Mouse (Mus musculus) brown adipose tissue, adult 24 weeks (tissue): ENCODE measurements at regions not wholly inside any gene's neighbourhood (a gene's known extent, or its start where the extent isn't known, plus 50 kb on each side); places are given as distances from the start of the nearest gene placed in this dataset.

Experiments used
- H3K27ac ChIP-seq: fragments of 200-500 bp; replicated peaks from 2 replicates; pipeline ENCODE4 v1.5.1; 2012; ENCODE audit warnings: low read depth, mild to moderate bottlenecking, low read length
- H3K4me1 ChIP-seq: fragments of 200-500 bp; 2 replicates; pipeline ENCODE4 v1.6.1; 2012; ENCODE audit warnings: low read length, mixed read lengths; ENCODE audit not compliant: control insufficient read depth, insufficient read depth, insufficient read length
- H3K4me3 ChIP-seq: fragments of 200-500 bp; 2 replicates; pipeline ENCODE4 v1.5.1; 2012; ENCODE audit warnings: low read depth, mild to moderate bottlenecking, low read length, moderate library complexity; ENCODE audit not compliant: insufficient read depth

GRCm38 (mm10) chr3:103436902-103437603, 138.0 kb upstream of the Syt6 start:
- H3K4me3 ChIP-seq = no peak overlapping the region
- no peaks in the 10 kb centered on the region for H3K4me1 ChIP-seq
- no peak overlapping the region for H3K27ac ChIP-seq

- no peak overlapping the region for H3K27ac ChIP-seq
- H3K4me3 ChIP-seq = no peak overlapping the region
- no peaks in the 10 kb centered on the region; the same call in 1 of the 2 replicates for H3K4me1 ChIP-seq
These were observed 136.2 kb upstream of the Syt6 start for GRCm38 (mm10) chr3:103438791-103439354.

GRCm38 (mm10) chr3:103443247-103443646, 131.8 kb upstream of the Syt6 start:
- Histone ChIP-seq H3K4me3 (no peak overlapping the region), H3K27ac (no peak overlapping the region), H3K4me1 (no peaks in the 10 kb centered on the region; the same call in 1 of the 2 replicates)

- Histone ChIP-seq H3K4me1 (no peaks in the 10 kb centered on the region; the same call in 1 of the 2 replicates), H3K4me3 (no peak overlapping the region), H3K27ac (no peak overlapping the region)
These were observed 129.2 kb upstream of the Syt6 start for GRCm38 (mm10) chr3:103445852-103446251.

- no peak overlapping the region for H3K4me3 ChIP-seq
- no peak overlapping the region for H3K27ac ChIP-seq
- H3K4me1 ChIP-seq = peaks cover 8% of the 10 kb centered on the region; the same call in 1 of the 2 replicates
These were observed 125.2 kb upstream of the Syt6 start for GRCm38 (mm10) chr3:103449851-103450250.

GRCm38 (mm10) chr3:103451971-103452370, 123.1 kb upstream of the Syt6 start:
- Histone ChIP-seq H3K4me3 (no peak overlapping the region), H3K27ac (no peak overlapping the region), H3K4me1 (peaks cover 8% of the 10 kb centered on the region; the same call in 1 of the 2 replicates)

GRCm38 (mm10) chr3:103463760-103464159, 111.3 kb upstream of the Syt6 start:
- Histone ChIP-seq H3K4me3 (no peak overlapping the region), H3K27ac (no peak overlapping the region), H3K4me1 (no peaks in the 10 kb centered on the region)

GRCm38 (mm10) chr3:103464181-103464580, 110.8 kb upstream of the Syt6 start:
- H3K4me3 ChIP-seq = no peak overlapping the region
- H3K4me1 ChIP-seq = no peaks in the 10 kb centered on the region
- H3K27ac ChIP-seq = no peak overlapping the region

- H3K4me1 ChIP-seq = no peaks in the 10 kb centered on the region
- H3K4me3 ChIP-seq = no peak overlapping the region
- no peak overlapping the region for H3K27ac ChIP-seq
These were observed 110.3 kb upstream of the Syt6 start for GRCm38 (mm10) chr3:103464729-103465128.

GRCm38 (mm10) chr3:103465132-103465690, 109.8 kb upstream of the Syt6 start:
- Histone ChIP-seq H3K27ac (no peak overlapping the region), H3K4me3 (no peak overlapping the region)

GRCm38 (mm10) chr3:103465948-103466347, 109.1 kb upstream of the Syt6 start:
- H3K4me1 ChIP-seq = no peaks in the 10 kb centered on the region
- H3K27ac ChIP-seq = no peak overlapping the region
- H3K4me3 ChIP-seq = no peak overlapping the region

More at GRCm38 (mm10) chr3:103465132-103465690, 109.8 kb upstream of the Syt6 start:
- H3K4me1 ChIP-seq = no peaks in the 10 kb centered on the region

- Histone ChIP-seq H3K4me1 (no peaks in the 10 kb centered on the region), H3K27ac (no peak overlapping the region), H3K4me3 (no peak overlapping the region)
These were observed 104.2 kb upstream of the Syt6 start for GRCm38 (mm10) chr3:103470586-103471400.

GRCm38 (mm10) chr3:103472598-103472997, 102.4 kb upstream of the Syt6 start:
- H3K27ac ChIP-seq = no peak overlapping the region
- no peaks in the 10 kb centered on the region for H3K4me1 ChIP-seq
- no peak overlapping the region for H3K4me3 ChIP-seq

GRCm38 (mm10) chr3:103473336-103473735, 101.7 kb upstream of the Syt6 start:
- H3K4me3 ChIP-seq = no peak overlapping the region
- H3K27ac ChIP-seq = no peak overlapping the region
- H3K4me1 ChIP-seq = no peaks in the 10 kb centered on the region
